Mouse (Mus musculus): Measurements from ENCODE around the gene Scmh1. TPM values are rescaled to one million over a fixed set of nuclear protein-coding genes. Genes with fewer than 3 reads are reported as not detected.

The Scmh1 gene
- polyA plus RNA-seq, 2 experiments = 42.6 to 57.4 TPM

GRCm38 (mm10) chr4:120472946-120473345 lies 67.9 kb downstream of the Scmh1 start:
- Histone ChIP-seq H3K4me1 (ENCODE audit: control insufficient read depth, insufficient read depth, low read length) (no peaks in the 10 kb centered on the region), H3K27ac (replicated peaks; ENCODE audit: low read depth, low read length) (no peak overlapping the region), H3K4me3 (replicated peaks; ENCODE audit: low read length) (no peak overlapping the region), H3K4me2 (replicated peaks; ENCODE audit: low read depth, low read length, severe bottlenecking) (no peak overlapping the region), H3K27me3 (ENCODE audit: control insufficient read depth, insufficient read depth, low read length) (no peaks in the 10 kb centered on the region), H3K9me3 (ENCODE audit: control insufficient read depth, low read length) (no peaks in the 10 kb centered on the region), H3K9ac (ENCODE audit: low read depth, low read length, severe bottlenecking) (no peak overlapping the region), H3K36me3 (ENCODE audit: control insufficient read depth, insufficient read depth, low read length) (peaks cover 21% of the 10 kb centered on the region)
- DNase-seq (ENCODE audit: low spot score) (no peak), ATAC-seq (ENCODE audit: low FRiP score, low read depth) (no peak)
- WGBS = 87% methylated on average over 2 of the region's 2 CpGs
- no peak for TF ChIP-seq POLR2A (IDR thresholded peaks at IDR 0.05; ENCODE audit: borderline replicate concordance, extremely low read depth, insufficient read depth, insufficient read length)

DNA sequence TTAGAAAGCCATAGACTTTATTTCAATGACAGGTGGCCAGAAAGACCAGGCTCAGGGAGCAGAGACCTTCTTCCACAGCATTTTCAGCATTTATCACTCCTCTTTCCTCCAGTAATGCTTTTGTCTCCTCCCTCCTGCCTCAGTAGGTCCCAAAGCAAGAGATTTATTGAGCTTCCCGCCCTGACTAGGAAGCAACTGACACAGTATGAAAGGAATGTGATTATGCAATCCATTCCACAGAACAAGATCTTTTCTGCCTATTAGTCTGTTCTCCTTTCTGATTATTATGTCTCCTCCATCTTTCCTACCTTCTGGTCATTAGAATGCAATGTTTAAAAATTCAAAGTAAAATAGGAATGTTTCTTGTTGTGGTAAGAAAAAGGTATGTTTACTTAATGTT lies 82.6 kb downstream of the Scmh1 start:
- no peak for ATAC-seq (ENCODE audit: low FRiP score, low read depth)
- H3K9ac ChIP-seq (ENCODE audit: low read depth, low read length, severe bottlenecking) = no peak overlapping the region
- no peaks in the 10 kb centered on the region for H3K27me3 ChIP-seq (ENCODE audit: control insufficient read depth, insufficient read depth, low read length)
- H3K4me2 ChIP-seq (replicated peaks; ENCODE audit: low read depth, low read length, severe bottlenecking) = no peak overlapping the region
- H3K4me3 ChIP-seq (replicated peaks; ENCODE audit: low read length) = no peak overlapping the region
- no peak overlapping the region for H3K27ac ChIP-seq (replicated peaks; ENCODE audit: low read depth, low read length)
- no peaks in the 10 kb centered on the region for H3K4me1 ChIP-seq (ENCODE audit: control insufficient read depth, insufficient read depth, low read length)
- H3K9me3 ChIP-seq (ENCODE audit: control insufficient read depth, low read length) = no peaks in the 10 kb centered on the region
- 38% methylated on average over 1 of the region's 1 CpGs for WGBS
- no peak for TF ChIP-seq POLR2A (IDR thresholded peaks at IDR 0.05; ENCODE audit: borderline replicate concordance, extremely low read depth, insufficient read depth, insufficient read length)
- H3K36me3 ChIP-seq (ENCODE audit: control insufficient read depth, insufficient read depth, low read length) = peaks cover 22% of the 10 kb centered on the region
- DNase-seq (ENCODE audit: low spot score) = peak; percentile 33

- WGBS = 82% methylated on average over 1 of the region's 1 CpGs
- Histone ChIP-seq H3K9me3 (ENCODE audit: control insufficient read depth, low read length) (no peaks in the 10 kb centered on the region), H3K4me1 (ENCODE audit: control insufficient read depth, insufficient read depth, low read length) (no peaks in the 10 kb centered on the region), H3K4me3 (replicated peaks; ENCODE audit: low read length) (no peak overlapping the region), H3K36me3 (ENCODE audit: control insufficient read depth, insufficient read depth, low read length) (peaks cover 43% of the 10 kb centered on the region), H3K9ac (ENCODE audit: low read depth, low read length, severe bottlenecking) (no peak overlapping the region), H3K27me3 (ENCODE audit: control insufficient read depth, insufficient read depth, low read length) (no peaks in the 10 kb centered on the region), H3K27ac (replicated peaks; ENCODE audit: low read depth, low read length) (no peak overlapping the region), H3K4me2 (replicated peaks; ENCODE audit: low read depth, low read length, severe bottlenecking) (no peak overlapping the region)
- DNase-seq (ENCODE audit: low spot score) (no peak), ATAC-seq (ENCODE audit: low FRiP score, low read depth) (no peak)
- TF ChIP-seq POLR2A (IDR thresholded peaks at IDR 0.05; ENCODE audit: borderline replicate concordance, extremely low read depth, insufficient read depth, insufficient read length) = no peak
Observed at GRCm38 (mm10) chr4:120506955-120507354, 101.9 kb downstream of the Scmh1 start.

DNA sequence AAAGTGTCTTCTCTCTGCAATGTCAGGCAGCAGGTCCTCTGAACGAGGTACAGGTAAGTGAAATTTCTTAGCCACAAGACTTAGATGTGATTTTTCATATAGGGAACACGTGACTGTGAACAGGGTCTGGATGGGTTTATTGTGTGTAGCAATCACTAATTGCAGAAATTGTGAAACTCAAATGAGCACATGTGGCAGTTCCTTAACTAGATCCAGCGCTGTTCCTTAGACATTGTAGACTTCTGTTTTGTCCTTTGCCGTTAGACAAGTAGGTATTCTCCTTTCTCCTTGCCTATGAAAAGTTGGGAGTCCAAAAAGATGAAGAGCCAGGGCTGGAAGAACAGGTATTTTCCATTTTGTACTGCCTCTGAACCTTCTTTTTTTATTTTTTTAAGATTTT lies 106.1 kb downstream of the Scmh1 start:
- H3K4me3 ChIP-seq (replicated peaks; ENCODE audit: low read length) = no peak overlapping the region
- no peak for ATAC-seq (ENCODE audit: low FRiP score, low read depth)
- no peak overlapping the region for H3K27ac ChIP-seq (replicated peaks; ENCODE audit: low read depth, low read length)
- peaks cover 53% of the 10 kb centered on the region for H3K36me3 ChIP-seq (ENCODE audit: control insufficient read depth, insufficient read depth, low read length)
- H3K4me1 ChIP-seq (ENCODE audit: control insufficient read depth, insufficient read depth, low read length) = no peaks in the 10 kb centered on the region
- H3K9me3 ChIP-seq (ENCODE audit: control insufficient read depth, low read length) = no peaks in the 10 kb centered on the region
- DNase-seq (ENCODE audit: low spot score) = no peak
- no peak overlapping the region for H3K4me2 ChIP-seq (replicated peaks; ENCODE audit: low read depth, low read length, severe bottlenecking)
- no peak for TF ChIP-seq POLR2A (IDR thresholded peaks at IDR 0.05; ENCODE audit: borderline replicate concordance, extremely low read depth, insufficient read depth, insufficient read length)
- WGBS = 88% methylated on average over 4 of the region's 4 CpGs
- H3K27me3 ChIP-seq (ENCODE audit: control insufficient read depth, insufficient read depth, low read length) = no peaks in the 10 kb centered on the region
- H3K9ac ChIP-seq (ENCODE audit: low read depth, low read length, severe bottlenecking) = no peak overlapping the region

GRCm38 (mm10) chr4:120514366-120514765 lies 109.3 kb downstream of the Scmh1 start:
- peaks cover 53% of the 10 kb centered on the region for H3K36me3 ChIP-seq (ENCODE audit: control insufficient read depth, insufficient read depth, low read length)
- no peak for TF ChIP-seq POLR2A (IDR thresholded peaks at IDR 0.05; ENCODE audit: borderline replicate concordance, extremely low read depth, insufficient read depth, insufficient read length)
- H3K4me1 ChIP-seq (ENCODE audit: control insufficient read depth, insufficient read depth, low read length) = no peaks in the 10 kb centered on the region
- no peak overlapping the region for H3K4me3 ChIP-seq (replicated peaks; ENCODE audit: low read length)
- no peaks in the 10 kb centered on the region for H3K9me3 ChIP-seq (ENCODE audit: control insufficient read depth, low read length)
- H3K9ac ChIP-seq (ENCODE audit: low read depth, low read length, severe bottlenecking) = no peak overlapping the region
- H3K4me2 ChIP-seq (replicated peaks; ENCODE audit: low read depth, low read length, severe bottlenecking) = no peak overlapping the region
- no peak for ATAC-seq (ENCODE audit: low FRiP score, low read depth)
- H3K27me3 ChIP-seq (ENCODE audit: control insufficient read depth, insufficient read depth, low read length) = no peaks in the 10 kb centered on the region
- DNase-seq (ENCODE audit: low spot score) = no peak
- WGBS = 98% methylated on average over 2 of the region's 2 CpGs
- H3K27ac ChIP-seq (replicated peaks; ENCODE audit: low read depth, low read length) = no peak overlapping the region

DNA sequence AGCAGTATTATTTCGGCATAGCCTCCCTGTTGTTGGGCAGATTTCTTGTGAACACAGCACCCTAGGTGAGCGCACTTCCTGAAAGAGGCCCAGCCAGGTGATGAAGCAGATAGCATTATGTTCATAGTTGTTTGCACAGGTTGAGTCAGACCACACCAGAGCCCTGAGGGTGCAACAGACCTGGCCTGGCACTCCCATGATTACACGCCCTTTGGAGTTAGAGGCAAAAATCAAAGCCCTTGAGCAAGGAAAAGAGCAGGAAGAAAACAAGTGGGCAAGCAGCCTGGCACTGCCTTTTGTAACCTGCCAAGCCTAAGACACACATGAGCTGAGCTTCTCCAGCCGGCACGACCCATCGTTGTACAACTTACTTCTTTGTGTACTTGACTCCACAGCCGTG lies 111.4 kb downstream of the Scmh1 start:
- H3K4me3 ChIP-seq (replicated peaks; ENCODE audit: low read length) = no peak overlapping the region
- H3K4me1 ChIP-seq (ENCODE audit: control insufficient read depth, insufficient read depth, low read length) = no peaks in the 10 kb centered on the region
- H3K9me3 ChIP-seq (ENCODE audit: control insufficient read depth, low read length) = no peaks in the 10 kb centered on the region
- H3K9ac ChIP-seq (ENCODE audit: low read depth, low read length, severe bottlenecking) = no peak overlapping the region
- TF ChIP-seq POLR2A (IDR thresholded peaks at IDR 0.05; ENCODE audit: borderline replicate concordance, extremely low read depth, insufficient read depth, insufficient read length) = no peak
- no peak overlapping the region for H3K27ac ChIP-seq (replicated peaks; ENCODE audit: low read depth, low read length)
- ATAC-seq (ENCODE audit: low FRiP score, low read depth) (no peak), DNase-seq (ENCODE audit: low spot score) (no peak)
- H3K36me3 ChIP-seq (ENCODE audit: control insufficient read depth, insufficient read depth, low read length) = peaks cover 58% of the 10 kb centered on the region
- WGBS = 90% methylated on average over 7 of the region's 7 CpGs
- no peaks in the 10 kb centered on the region for H3K27me3 ChIP-seq (ENCODE audit: control insufficient read depth, insufficient read depth, low read length)
- no peak overlapping the region for H3K4me2 ChIP-seq (replicated peaks; ENCODE audit: low read depth, low read length, severe bottlenecking)
